Mouse (Mus musculus): ENCODE results near the gene Olfr17. TPM values are rescaled to one million over a fixed set of nuclear protein-coding genes. Genes with fewer than 3 reads are reported as not detected.
"Not testable (repeated sequence)": the region's sequence is repeated elsewhere in the genome, so short reads cannot be mapped to it uniquely, and the experiment has no call there.

Gene Olfr17
- not detected in 2 replicates for polyA plus RNA-seq (2015; fragmentation: Nextera tagmentation; extraction: Ambion mirVana)

GRCm38 (mm10) chr7:107092920-107093319 is at the start of gene Olfr17:
Gene Olfr17 (plus strand): TSS chr7:107093220.
- no peak within 1 kb of the TSS for H3K4me2 ChIP-seq
- WGBS: 53% methylated on average over 1 of the region's 1 CpGs
- H3K36me3 ChIP-seq: no peaks in the 10 kb centered on the region
- no peak within 1 kb of the TSS for H3K9ac ChIP-seq
- H3K9me3 ChIP-seq: no peaks in the 10 kb centered on the region
- ATAC-seq (ENCODE audit: insufficient read depth, low FRiP score, low read depth): no peak
- H3K27me3 ChIP-seq (replicated peaks): no peaks in the 10 kb centered on the region
- H3K27ac ChIP-seq: no peak within 1 kb of the TSS
- H3K4me3 ChIP-seq (replicated peaks): no peak within 1 kb of the TSS
- H3K4me1 ChIP-seq: no peaks in the 10 kb centered on the region

GRCm38 (mm10) chr7:107044407-107044806 is 48.6 kb upstream of the Olfr17 start:
- no peak overlapping the region for H3K9ac ChIP-seq
- no peak overlapping the region for H3K4me3 ChIP-seq (replicated peaks)
- H3K9me3 ChIP-seq: no peaks in the 10 kb centered on the region
- H3K4me2 ChIP-seq: no peak overlapping the region
- H3K36me3 ChIP-seq: no peaks in the 10 kb centered on the region
- no peak overlapping the region for H3K27ac ChIP-seq
- H3K4me1 ChIP-seq: no peaks in the 10 kb centered on the region
- no peaks in the 10 kb centered on the region for H3K27me3 ChIP-seq (replicated peaks)
- WGBS: 67% methylated on average over 1 of the region's 1 CpGs
- no peak for ATAC-seq (ENCODE audit: insufficient read depth, low FRiP score, low read depth)

- Histone ChIP-seq H3K4me3 (replicated peaks) (no peak overlapping the region), H3K27me3 (replicated peaks) (no peaks in the 10 kb centered on the region), H3K4me1 (no peaks in the 10 kb centered on the region), H3K27ac (no peak overlapping the region), H3K9me3 (no peaks in the 10 kb centered on the region), H3K4me2 (no peak overlapping the region), H3K36me3 (no peaks in the 10 kb centered on the region), H3K9ac (no peak overlapping the region)
- 1% methylated on average over 5 of the region's 5 CpGs for WGBS
- ATAC-seq (ENCODE audit: insufficient read depth, low FRiP score, low read depth): no peak
Observed at GRCm38 (mm10) chr7:107045833-107046232, 47.2 kb upstream of the Olfr17 start.

- no peaks in the 10 kb centered on the region for H3K27me3 ChIP-seq (replicated peaks)
- H3K4me1 ChIP-seq: no peaks in the 10 kb centered on the region
- H3K9me3 ChIP-seq: no peaks in the 10 kb centered on the region
- H3K36me3 ChIP-seq: no peaks in the 10 kb centered on the region
- H3K4me2 ChIP-seq: no peak overlapping the region
- no peak for ATAC-seq (ENCODE audit: insufficient read depth, low FRiP score, low read depth)
- 38% methylated on average over 3 of the region's 3 CpGs for WGBS
- no peak overlapping the region for H3K9ac ChIP-seq
- no peak overlapping the region for H3K27ac ChIP-seq
- no peak overlapping the region for H3K4me3 ChIP-seq (replicated peaks)
Observed at GRCm38 (mm10) chr7:107047578-107047977, 45.4 kb upstream of the Olfr17 start.

- Histone ChIP-seq H3K27ac (no peak within 1 kb of the TSS), H3K9ac (no peak within 1 kb of the TSS), H3K36me3 (no peaks in the 10 kb centered on the region), H3K27me3 (replicated peaks) (no peaks in the 10 kb centered on the region), H3K9me3 (no peaks in the 10 kb centered on the region), H3K4me1 (no peaks in the 10 kb centered on the region), H3K4me2 (no peak within 1 kb of the TSS), H3K4me3 (replicated peaks) (no peak within 1 kb of the TSS)
- no peak for ATAC-seq (ENCODE audit: insufficient read depth, low FRiP score, low read depth)
- 86% methylated on average over 2 of the region's 2 CpGs for WGBS
Observed at GRCm38 (mm10) chr7:107070681-107071080, 22.3 kb upstream of the Olfr17 start, which contains the start of gene Olfr714. Gene Olfr714 (plus strand): TSS chr7:107070981.

GRCm38 (mm10) chr7:107110269-107110668 is 17.2 kb downstream of the Olfr17 start, which contains the start of gene Olfr715b:
Gene Olfr715b (minus strand): TSS chr7:107110369.
- not testable (repeated sequence) for H3K27me3 ChIP-seq (replicated peaks); H3K9me3 ChIP-seq; H3K4me2 ChIP-seq; H3K4me3 ChIP-seq (replicated peaks); H3K4me1 ChIP-seq; H3K36me3 ChIP-seq; H3K27ac ChIP-seq; ATAC-seq (ENCODE audit: insufficient read depth, low FRiP score, low read depth); H3K9ac ChIP-seq
- 70% methylated on average over 2 of the region's 2 CpGs for WGBS

GRCm38 (mm10) chr7:107130983-107131382 is 38.0 kb downstream of the Olfr17 start, which contains the start of gene Olfr715:
Gene Olfr715 (minus strand): TSS chr7:107131083.
- H3K9me3 ChIP-seq; H3K36me3 ChIP-seq; H3K9ac ChIP-seq; H3K4me3 ChIP-seq (replicated peaks); H3K4me2 ChIP-seq; H3K27me3 ChIP-seq (replicated peaks); H3K4me1 ChIP-seq; ATAC-seq (ENCODE audit: insufficient read depth, low FRiP score, low read depth); H3K27ac ChIP-seq: not testable (repeated sequence)
- WGBS: 79% methylated on average over 3 of the region's 3 CpGs

- H3K9ac ChIP-seq; H3K4me2 ChIP-seq; ATAC-seq (ENCODE audit: insufficient read depth, low FRiP score, low read depth); H3K4me1 ChIP-seq; H3K27me3 ChIP-seq (replicated peaks); H3K9me3 ChIP-seq; H3K27ac ChIP-seq; H3K4me3 ChIP-seq (replicated peaks); H3K36me3 ChIP-seq: not testable (repeated sequence)
- 59% methylated on average over 2 of the region's 2 CpGs for WGBS
Observed at GRCm38 (mm10) chr7:107138027-107138426, 45.0 kb downstream of the Olfr17 start, which contains the start of gene Olfr716. Gene Olfr716 (plus strand): TSS chr7:107138327.

Other genes starting within 250 kb of the Olfr17 start
- not detected in 2 replicates for gene Olfr703, start 249.9 kb upstream of the Olfr17 start, polyA plus RNA-seq (2015; fragmentation: Nextera tagmentation; extraction: Ambion mirVana)
- not detected in 2 replicates for gene Olfr704, start 230.0 kb upstream of the Olfr17 start, polyA plus RNA-seq (2015; fragmentation: Nextera tagmentation; extraction: Ambion mirVana)
- gene Olfr705, start 216.3 kb upstream of the Olfr17 start, polyA plus RNA-seq (2015; fragmentation: Nextera tagmentation; extraction: Ambion mirVana): not detected in 2 replicates
- gene Olfr706, start 205.1 kb upstream of the Olfr17 start, polyA plus RNA-seq (2015; fragmentation: Nextera tagmentation; extraction: Ambion mirVana): not detected in 2 replicates
- gene Olfr707, start 192.0 kb upstream of the Olfr17 start, polyA plus RNA-seq (2015; fragmentation: Nextera tagmentation; extraction: Ambion mirVana): not detected in 2 replicates
- not detected in 2 replicates for gene Olfr1532-ps1, start 185.2 kb upstream of the Olfr17 start, polyA plus RNA-seq (2015; fragmentation: Nextera tagmentation; extraction: Ambion mirVana)
- not detected in 2 replicates for gene Olfr709-ps1, start 161.0 kb upstream of the Olfr17 start, polyA plus RNA-seq (2015; fragmentation: Nextera tagmentation; extraction: Ambion mirVana)
- gene Olfr710, start 144.9 kb upstream of the Olfr17 start, polyA plus RNA-seq (2015; fragmentation: Nextera tagmentation; extraction: Ambion mirVana): not detected in 2 replicates
- gene Olfr6, start 129.3 kb upstream of the Olfr17 start, polyA plus RNA-seq (2015; fragmentation: Nextera tagmentation; extraction: Ambion mirVana): not detected in 2 replicates
- gene Olfr711, start 117.8 kb upstream of the Olfr17 start, polyA plus RNA-seq (2015; fragmentation: Nextera tagmentation; extraction: Ambion mirVana): not detected in 2 replicates
- gene Olfr2, start 87.1 kb upstream of the Olfr17 start, polyA plus RNA-seq (2015; fragmentation: Nextera tagmentation; extraction: Ambion mirVana): not detected in 2 replicates
- gene Olfr713, start 62.0 kb upstream of the Olfr17 start, polyA plus RNA-seq (2015; fragmentation: Nextera tagmentation; extraction: Ambion mirVana): not detected in 2 replicates
- gene Olfr714, start 22.2 kb upstream of the Olfr17 start, polyA plus RNA-seq (2015; fragmentation: Nextera tagmentation; extraction: Ambion mirVana): not detected in 2 replicates
- not detected in 2 replicates for gene Olfr715b, start 17.1 kb downstream of the Olfr17 start, polyA plus RNA-seq (2015; fragmentation: Nextera tagmentation; extraction: Ambion mirVana)
- gene Olfr715, start 37.9 kb downstream of the Olfr17 start, polyA plus RNA-seq (2015; fragmentation: Nextera tagmentation; extraction: Ambion mirVana): not detected in 2 replicates
- not detected in 2 replicates for gene Olfr716, start 45.1 kb downstream of the Olfr17 start, polyA plus RNA-seq (2015; fragmentation: Nextera tagmentation; extraction: Ambion mirVana)
- gene Nlrp14, start 73.8 kb downstream of the Olfr17 start, polyA plus RNA-seq (2015; fragmentation: Nextera tagmentation; extraction: Ambion mirVana): not detected in 2 replicates
- not detected in 2 replicates for gene Rbmxl2, start 116.2 kb downstream of the Olfr17 start, polyA plus RNA-seq (2015; fragmentation: Nextera tagmentation; extraction: Ambion mirVana)